Mouse (Mus musculus): ENCODE measurements around the gene Specc1. TPM values are rescaled to one million over a fixed set of nuclear protein-coding genes. Genes with fewer than 3 reads are reported as not detected.

Specc1 gene
- total and polyA plus RNA-seq, 2 experiments from 2014 or later: 10.6 to 20.5 TPM

- no peak overlapping the region for H3K27ac ChIP-seq (ENCODE audit: low read depth, low read length)
- no peak for TF ChIP-seq CTCF (IDR thresholded peaks at IDR 0.05; ENCODE audit: low read depth)
- WGBS: 87% methylated on average over 5 of the region's 5 CpGs
These were observed 8.0 kb downstream of the Specc1 start for GRCm38 (mm10) chr11:61964611-61965010.

DNA sequence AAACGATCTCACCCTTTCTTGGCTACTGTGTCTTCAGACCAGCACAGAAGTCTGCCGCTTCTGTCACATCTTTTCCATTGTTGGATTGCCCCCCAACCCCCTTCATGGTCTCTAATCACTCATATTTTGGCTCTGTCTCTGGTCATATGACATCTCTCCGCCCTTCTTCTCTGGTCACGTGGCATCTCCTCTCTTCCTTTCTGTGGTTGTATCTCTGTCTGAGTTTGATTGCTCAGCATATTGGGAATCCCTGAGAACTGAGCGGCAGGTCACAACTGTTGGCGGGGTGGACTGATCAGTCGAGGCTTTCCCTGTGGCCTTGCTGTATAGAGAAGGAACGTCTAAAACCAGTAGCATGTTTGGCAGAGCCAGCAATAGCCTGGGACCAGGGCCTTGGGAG, 10.5 kb downstream of the Specc1 start:
- Histone ChIP-seq H3K9me3 (ENCODE audit: low read length) (no peaks in the 10 kb centered on the region), H3K27ac (ENCODE audit: low read depth, low read length) (no peak overlapping the region), H3K4me1 (ENCODE audit: insufficient read depth) (no peaks in the 10 kb centered on the region), H3K36me3 (ENCODE audit: insufficient read depth) (no peaks in the 10 kb centered on the region), H3K9ac (no peak overlapping the region), H3K4me3 (ENCODE audit: low read depth, low read length) (no peak overlapping the region), H3K4me2 (ENCODE audit: low read depth) (no peak overlapping the region), H3K27me3 (ENCODE audit: insufficient read depth, low read length) (no peaks in the 10 kb centered on the region)
- WGBS: 88% methylated on average over 8 of the region's 8 CpGs
- DNase-seq: no peak
- ATAC-seq: no peak
- no peak for TF ChIP-seq CTCF (IDR thresholded peaks at IDR 0.05; ENCODE audit: low read depth)

More at GRCm38 (mm10) chr11:61964611-61965010, 8.0 kb downstream of the Specc1 start:
- no peaks in the 10 kb centered on the region for H3K36me3 ChIP-seq (ENCODE audit: insufficient read depth)
- H3K9ac ChIP-seq: no peak overlapping the region
- DNase-seq (no peak), ATAC-seq (no peak)
- H3K27me3 ChIP-seq (ENCODE audit: insufficient read depth, low read length): no peaks in the 10 kb centered on the region
- no peak overlapping the region for H3K4me3 ChIP-seq (ENCODE audit: low read depth, low read length)
- no peaks in the 10 kb centered on the region for H3K4me1 ChIP-seq (ENCODE audit: insufficient read depth)
- H3K4me2 ChIP-seq (ENCODE audit: low read depth): no peak overlapping the region
- no peaks in the 10 kb centered on the region for H3K9me3 ChIP-seq (ENCODE audit: low read length)

DNA sequence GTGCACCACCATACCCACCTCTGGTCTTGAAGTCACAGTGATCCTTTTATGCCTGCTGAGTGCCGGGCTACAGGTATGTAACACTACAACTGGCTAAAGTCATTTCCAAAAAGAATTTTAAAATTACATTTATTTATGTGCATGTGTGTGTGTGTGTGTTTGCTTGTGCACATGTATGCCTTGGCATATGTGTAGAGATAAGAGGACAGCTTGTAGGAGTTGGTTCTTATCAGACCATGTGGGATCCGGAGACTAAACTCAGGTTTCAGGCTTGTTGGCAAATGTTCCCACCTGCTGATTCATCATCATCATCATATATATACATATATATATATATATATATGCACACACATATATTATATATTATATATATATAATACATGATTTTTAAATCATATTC, 12.3 kb downstream of the Specc1 start:
- H3K27ac ChIP-seq (ENCODE audit: low read depth, low read length): no peak overlapping the region
- no peaks in the 10 kb centered on the region for H3K36me3 ChIP-seq (ENCODE audit: insufficient read depth)
- no peak overlapping the region for H3K4me3 ChIP-seq (ENCODE audit: low read depth, low read length)
- no peak overlapping the region for H3K4me2 ChIP-seq (ENCODE audit: low read depth)
- DNase-seq (no peak), ATAC-seq (no peak)
- no peaks in the 10 kb centered on the region for H3K27me3 ChIP-seq (ENCODE audit: insufficient read depth, low read length)
- no peak for TF ChIP-seq CTCF (IDR thresholded peaks at IDR 0.05; ENCODE audit: low read depth)
- H3K9me3 ChIP-seq (ENCODE audit: low read length): no peaks in the 10 kb centered on the region
- H3K4me1 ChIP-seq (ENCODE audit: insufficient read depth): no peaks in the 10 kb centered on the region
- H3K9ac ChIP-seq: no peak overlapping the region
- 96% methylated on average over 2 of the region's 2 CpGs for WGBS

DNA sequence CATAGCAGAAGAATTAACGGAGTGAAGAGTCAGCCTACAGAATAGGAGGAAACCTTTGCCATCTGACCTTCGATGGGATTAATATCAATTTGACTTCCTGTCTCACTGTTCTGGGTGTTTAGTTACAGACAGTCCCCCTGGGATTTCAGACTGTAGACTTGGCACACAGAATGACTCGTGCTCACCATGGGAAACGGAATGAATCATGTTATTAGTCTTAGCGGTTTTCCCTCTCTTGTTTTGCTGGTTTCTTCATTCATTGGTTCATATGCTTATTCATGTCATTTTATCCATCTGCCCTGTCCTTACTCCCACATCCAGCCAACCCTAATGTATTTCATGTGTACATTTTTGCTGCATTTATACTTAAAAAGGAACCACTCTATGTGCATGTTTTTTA, 14.3 kb downstream of the Specc1 start:
- H3K4me3 ChIP-seq (ENCODE audit: low read depth, low read length): no peak overlapping the region
- no peaks in the 10 kb centered on the region for H3K9me3 ChIP-seq (ENCODE audit: low read length)
- ATAC-seq (no peak), DNase-seq (no peak)
- no peak overlapping the region for H3K27ac ChIP-seq (ENCODE audit: low read depth, low read length)
- H3K27me3 ChIP-seq (ENCODE audit: insufficient read depth, low read length): no peaks in the 10 kb centered on the region
- TF ChIP-seq CTCF (IDR thresholded peaks at IDR 0.05; ENCODE audit: low read depth): no peak
- no peaks in the 10 kb centered on the region for H3K36me3 ChIP-seq (ENCODE audit: insufficient read depth)
- H3K4me2 ChIP-seq (ENCODE audit: low read depth): no peak overlapping the region
- WGBS: 71% methylated on average over 5 of the region's 5 CpGs
- H3K4me1 ChIP-seq (ENCODE audit: insufficient read depth): no peaks in the 10 kb centered on the region
- H3K9ac ChIP-seq: no peak overlapping the region

DNA sequence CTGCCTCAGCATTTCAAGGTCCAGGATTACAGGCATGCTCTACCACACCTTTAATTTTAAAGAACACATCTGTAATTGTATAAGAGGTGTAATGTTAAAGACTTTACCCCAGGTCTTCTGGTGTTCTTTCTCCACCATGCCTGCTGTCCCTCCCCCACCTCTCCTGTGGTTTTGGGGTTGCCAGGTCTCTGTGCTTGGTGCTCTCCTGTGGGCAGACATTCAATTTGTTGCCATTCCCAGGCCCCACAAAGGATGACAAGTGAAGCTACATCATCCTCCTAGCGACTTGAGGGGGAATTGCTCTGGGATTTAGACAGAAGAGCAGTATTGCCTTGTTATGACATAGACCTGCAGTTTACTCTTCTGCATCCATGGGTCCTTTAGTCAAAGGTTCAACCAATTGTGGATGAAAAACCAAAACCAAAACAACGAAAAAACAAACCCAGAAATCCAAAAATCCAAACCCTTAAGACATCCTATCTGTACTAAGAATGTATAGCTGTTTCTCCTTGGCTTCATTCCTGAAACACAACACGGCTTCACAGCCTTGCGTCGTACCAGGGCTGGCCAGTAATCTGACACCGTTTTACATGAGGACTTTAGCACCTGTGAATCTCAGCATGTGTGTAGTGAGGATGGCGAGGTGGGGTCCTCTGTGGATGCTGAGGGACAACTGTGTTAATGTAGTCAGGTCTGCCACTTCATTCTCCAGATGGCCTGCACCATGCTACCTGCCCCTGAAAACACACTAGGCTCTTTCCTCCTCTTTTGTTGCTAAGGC, 15.1 kb downstream of the Specc1 start:
- no peak for ATAC-seq
- WGBS: 55% methylated on average over 7 of the region's 7 CpGs
- no peak for TF ChIP-seq CTCF (IDR thresholded peaks at IDR 0.05; ENCODE audit: low read depth)
- no peak for DNase-seq
- Histone ChIP-seq H3K36me3 (ENCODE audit: insufficient read depth) (no peaks in the 10 kb centered on the region), H3K9ac (no peak overlapping the region), H3K9me3 (ENCODE audit: low read length) (no peaks in the 10 kb centered on the region), H3K4me1 (ENCODE audit: insufficient read depth) (no peaks in the 10 kb centered on the region), H3K4me2 (ENCODE audit: low read depth) (no peak overlapping the region), H3K27ac (ENCODE audit: low read depth, low read length) (no peak overlapping the region), H3K27me3 (ENCODE audit: insufficient read depth, low read length) (no peaks in the 10 kb centered on the region), H3K4me3 (ENCODE audit: low read depth, low read length) (no peak overlapping the region)

- Histone ChIP-seq H3K4me3 (ENCODE audit: low read depth, low read length) (no peak overlapping the region), H3K36me3 (ENCODE audit: insufficient read depth) (no peaks in the 10 kb centered on the region), H3K9me3 (ENCODE audit: low read length) (no peaks in the 10 kb centered on the region), H3K27me3 (ENCODE audit: insufficient read depth, low read length) (no peaks in the 10 kb centered on the region), H3K4me1 (ENCODE audit: insufficient read depth) (no peaks in the 10 kb centered on the region), H3K27ac (ENCODE audit: low read depth, low read length) (no peak overlapping the region), H3K9ac (no peak overlapping the region), H3K4me2 (ENCODE audit: low read depth) (no peak overlapping the region)
- 58% methylated on average over 13 of the region's 13 CpGs for WGBS
- DNase-seq (no peak), ATAC-seq (no peak)
- no peak for TF ChIP-seq CTCF (IDR thresholded peaks at IDR 0.05; ENCODE audit: low read depth)
These were observed 17.6 kb downstream of the Specc1 start for GRCm38 (mm10) chr11:61974106-61974707.

DNA sequence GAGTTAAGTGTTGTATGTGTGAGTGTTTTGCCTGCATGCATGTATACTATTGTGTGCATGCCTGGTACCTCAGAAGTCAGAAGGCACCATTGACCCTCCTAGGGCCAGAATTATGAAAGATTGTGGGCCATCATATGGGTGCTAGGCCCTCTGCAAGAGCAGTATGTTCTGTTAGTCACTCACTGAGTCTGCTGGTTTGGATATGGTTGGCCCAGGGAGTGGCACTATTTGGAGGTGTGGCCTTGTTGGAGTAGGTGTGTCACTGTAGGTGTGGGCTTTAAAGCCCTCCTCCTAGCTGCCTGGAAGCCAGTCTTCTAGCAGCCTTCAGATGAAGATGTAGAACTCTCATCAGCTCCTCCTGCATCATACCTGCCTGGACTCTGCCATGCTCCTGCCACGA, 19.2 kb downstream of the Specc1 start:
- Histone ChIP-seq H3K27ac (ENCODE audit: low read depth, low read length) (no peak overlapping the region), H3K27me3 (ENCODE audit: insufficient read depth, low read length) (no peaks in the 10 kb centered on the region), H3K4me1 (ENCODE audit: insufficient read depth) (no peaks in the 10 kb centered on the region), H3K4me3 (ENCODE audit: low read depth, low read length) (no peak overlapping the region), H3K9ac (no peak overlapping the region), H3K4me2 (ENCODE audit: low read depth) (no peak overlapping the region), H3K36me3 (ENCODE audit: insufficient read depth) (no peaks in the 10 kb centered on the region), H3K9me3 (ENCODE audit: low read length) (no peaks in the 10 kb centered on the region)
- 90% methylated on average over 1 of the region's 1 CpGs for WGBS
- no peak for DNase-seq
- no peak for TF ChIP-seq CTCF (IDR thresholded peaks at IDR 0.05; ENCODE audit: low read depth)
- no peak for ATAC-seq

Measured in forebrain, postnatal 0 days (tissue).